Mouse (Mus musculus): ENCODE measurements around the gene Rnf123.

DNA sequence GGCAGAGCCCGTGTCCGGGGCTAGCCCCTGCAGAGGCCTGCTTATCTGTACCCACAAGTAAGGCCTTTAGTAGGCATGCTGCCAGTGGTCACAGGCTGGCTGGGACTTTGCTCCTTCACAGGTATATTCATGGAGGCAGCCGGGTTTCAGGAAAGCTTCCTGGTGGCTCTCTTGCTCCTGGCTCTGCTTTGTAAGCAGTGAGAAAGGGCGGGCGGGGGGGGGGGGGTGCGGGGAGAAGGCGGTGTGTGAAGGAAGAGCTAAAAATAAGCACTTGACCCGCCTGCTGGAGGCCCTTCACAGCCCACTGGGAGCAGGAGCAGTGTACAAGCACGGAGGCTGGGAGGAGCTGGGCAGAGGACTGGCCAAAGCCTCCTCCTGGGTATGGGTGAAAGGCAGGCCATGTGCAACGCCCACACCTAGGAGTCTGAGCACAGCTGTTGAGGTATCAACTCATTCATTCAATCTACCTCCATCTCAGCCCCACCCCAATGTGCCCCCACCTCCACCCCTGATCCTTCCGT is 36.8 kb upstream of the Rnf123 start:
- TF ChIP-seq CTCF (IDR thresholded peaks at IDR 0.05; ENCODE audit: low read depth): no peak
- no peak for TF ChIP-seq EP300 (IDR thresholded peaks at IDR 0.05; ENCODE audit: low read depth)

Measured in liver, embryonic 14.5 days (tissue).